Mouse (Mus musculus) CH12.LX (cell line): ENCODE data around the gene Cdhr2.

ENCODE experiments used
- CHD2 ChIP-seq: IDR thresholded peaks from 2 replicates; pipeline ENCODE4 v1.6.1; 2011; ENCODE audit warnings: low read length, improper control_type of control experiment
- CTCF ChIP-seq, 2 experiments: IDR thresholded peaks in 1 of 2; conservative IDR thresholded peaks in 1 of 2; 2 replicates each; pipeline ENCODE4 v1.5.1; 2011 to 2012; ENCODE audit warnings: low read depth in 2 of 2, low read length in 2 of 2, improper control_type of control experiment in 1 of 2, inconsistent platforms in 1 of 2, mild to moderate bottlenecking in 1 of 2, moderate library complexity in 1 of 2
- EP300 ChIP-seq: IDR thresholded peaks from 2 replicates; pipeline ENCODE4 v1.6.1; 2011; ENCODE audit warnings: low read length, improper control_type of control experiment
- KAT2A ChIP-seq: IDR thresholded peaks from 2 replicates; pipeline ENCODE4 v1.6.1; 2012; ENCODE audit warnings: low read length, improper control_type of control experiment, inconsistent platforms; ENCODE audit not compliant: insufficient replicate concordance
- MAX ChIP-seq: IDR thresholded peaks from 2 replicates; pipeline ENCODE4 v1.6.1; 2011; ENCODE audit warnings: low read length, improper control_type of control experiment
- POLR2AphosphoS2 ChIP-seq: IDR thresholded peaks from 2 replicates; pipeline ENCODE4 v1.6.1; 2011; ENCODE audit warnings: low read depth, low read length, improper control_type of control experiment
- ZMIZ1 ChIP-seq: IDR thresholded peaks from 2 replicates; pipeline ENCODE4 v1.6.1; 2012; ENCODE audit warnings: low read depth, mild to moderate bottlenecking, inconsistent platforms, low read length, improper control_type of control experiment

GRCm38 (mm10) chr13:54746896-54747295 lies 45.6 kb downstream of the Cdhr2 start:
- TF ChIP-seq KAT2A (no peak), CTCF (conservative IDR thresholded peaks at IDR 0.05 in 1 of 2, IDR thresholded peaks at IDR 0.05 in 1 of 2; ENCODE audit: low read depth in 2 of 2, low read length in 2 of 2) (no peak), EP300 (no peak), MAX (no peak), ZMIZ1 (no peak), POLR2AphosphoS2 (no peak), CHD2 (no peak)
